Mouse (Mus musculus) liver, embryonic 14.5 days (tissue): ENCODE data around the gene Psmd2. TPM values are rescaled to one million over a fixed set of nuclear protein-coding genes. Genes with fewer than 3 reads are reported as not detected.

Source experiments
- ATAC-seq: fragments of 200-750 bp; cut with Nextera tagmentation; 2 replicates; pipeline ENCODE4 v1.8.0; 2017; ENCODE audit warnings: moderate number of reproducible peaks, mild to moderate bottlenecking, moderate library complexity; ENCODE audit not compliant: insufficient read depth
- DNase-seq, 3 experiments: peaks; one replicate each; pipeline ENCODE4 v3.0.0-alpha.2; 2012 to 2013; ENCODE audit warnings: low read depth in 3 of 3, low spot score in 3 of 3
- H3K27ac ChIP-seq: fragments of 300-500 bp; sonication (generic); 2 replicates; pipeline ENCODE4 v1.5.1; 2014; ENCODE audit warnings: moderate library complexity, mild to moderate bottlenecking, control low read depth, inconsistent platforms
- H3K27me3 ChIP-seq: fragments of 300-500 bp; sonication (generic); 2 replicates; pipeline ENCODE4 v1.6.1; 2014; ENCODE audit warnings: mild to moderate bottlenecking, low read length, moderate library complexity; ENCODE audit not compliant: control insufficient read depth, insufficient read depth
- H3K36me3 ChIP-seq: fragments of 300-500 bp; sonication (generic); replicated peaks from 2 replicates; pipeline ENCODE4 v1.6.1; 2014; ENCODE audit warnings: low read depth; ENCODE audit not compliant: control insufficient read depth, insufficient read depth
- H3K4me1 ChIP-seq, 2 experiments: fragments of 200-500 bp in 1 of 2; fragments of 300-500 bp in 1 of 2; sonication (generic) in 1 of 2; replicated peaks; 2 replicates each; pipeline ENCODE4 v1.6.1; 2012 to 2014; ENCODE audit warnings: antibody characterized with exemption in 1 of 2, inconsistent platforms in 1 of 2, low read length in 1 of 2; ENCODE audit not compliant: control insufficient read depth in 2 of 2, insufficient read depth in 2 of 2
- H3K4me2 ChIP-seq: fragments of 300-500 bp; sonication (generic); 2 replicates; pipeline ENCODE4 v1.6.1; 2014; ENCODE audit warnings: low read depth, mild to moderate bottlenecking, control low read depth, moderate library complexity
- H3K4me3 ChIP-seq, 2 experiments: fragments of 200-500 bp in 1 of 2; fragments of 300-500 bp in 1 of 2; sonication (generic) in 1 of 2; 2 replicates each; pipeline ENCODE4 v1.5.1; 2012 to 2014; ENCODE audit warnings: low read depth in 2 of 2, low read length in 2 of 2, mild to moderate bottlenecking in 2 of 2, control low read depth in 1 of 2, inconsistent platforms in 1 of 2, moderate library complexity in 1 of 2; ENCODE audit not compliant: insufficient read depth in 1 of 2
- H3K9ac ChIP-seq: fragments of 300-500 bp; sonication (generic); replicated peaks from 2 replicates; pipeline ENCODE4 v1.6.1; 2014; ENCODE audit warnings: mild to moderate bottlenecking, control low read depth, moderate library complexity
- H3K9me3 ChIP-seq: fragments of 300-500 bp; sonication (generic); 2 replicates; pipeline ENCODE4 v1.6.1; 2016; ENCODE audit warnings: low read length, mixed read lengths; ENCODE audit not compliant: control insufficient read depth
- CTCF ChIP-seq: IDR thresholded peaks from 2 replicates; pipeline ENCODE4 v1.5.1; 2016; ENCODE audit warnings: antibody characterized with exemption, low read depth, control low read depth
- EP300 ChIP-seq: IDR thresholded peaks from 2 replicates; pipeline ENCODE4 v1.6.1; 2016; ENCODE audit warnings: antibody characterized with exemption, low read depth
- WGBS: fragments of 180-500 bp; shearing (Covaris S2); extraction: QIAGEN DNeasy Blood & Tissue Kit; methylation state at CpG from one replicate; pipeline ENCODE4 v1.1.7; 2014; ENCODE audit not compliant: insufficient replicate concordance; 5-methylcytosine and 5-hydroxymethylcytosine counted together
- polyA plus RNA-seq, 2 experiments: library from polyadenylated mRNA; depleted of rRNA in 1 of 2; stranded (reverse) in 1 of 2; unstranded in 1 of 2; fragments of >200 nt; fragmentation: Nextera tagmentation in 1 of 2; extraction: Ambion mirVana in 1 of 2; gene quantifications; 2 replicates each; pipeline versions ENCODE4 v1.2.1 to v1.2.3; 2012 to 2014

Psmd2 gene
- polyA plus RNA-seq, 2 experiments, result 89.2 to 162 TPM

GRCm38 (mm10) chr16:20701729-20702521 is 50.5 kb downstream of the Psmd2 start:
- no peaks in the 10 kb centered on the region for H3K9me3 ChIP-seq
- ATAC-seq (no peak), DNase-seq (no peak)
- no peak for TF ChIP-seq CTCF
- TF ChIP-seq EP300, result no peak
- H3K36me3 ChIP-seq, result no peaks in the 10 kb centered on the region; the same call in 1 of the 2 replicates
- H3K4me3 ChIP-seq, result peak overlapping the region; percentile 2 to 10; a peak in 1 of 4 replicates
- H3K9ac ChIP-seq, result peak overlapping the region; percentile 37
- H3K4me1 ChIP-seq, result peaks cover 51 to 52% of the 10 kb centered on the region in 2 experiments
- H3K27ac ChIP-seq, result peak overlapping the region; percentile 52
- H3K27me3 ChIP-seq, result peaks cover under 1% of the 10 kb centered on the region; the same call in 1 of the 2 replicates
- 42% methylated on average over 10 of the region's 12 CpGs for WGBS
- H3K4me2 ChIP-seq, result peak overlapping the region; percentile 69

- Histone ChIP-seq H3K4me3 (peak overlapping the region; percentile 10 to 29; a peak in 3 of 4 replicates), H3K9ac (peak overlapping the region; percentile 60), H3K27ac (peak overlapping the region; percentile 94), H3K4me1 (peaks cover 57 to 58% of the 10 kb centered on the region in 2 experiments), H3K9me3 (no peaks in the 10 kb centered on the region), H3K4me2 (peak overlapping the region; percentile 69), H3K36me3 (peaks cover 1% of the 10 kb centered on the region; the same call in 1 of the 2 replicates), H3K27me3 (no peaks in the 10 kb centered on the region; the same call in 1 of the 2 replicates)
- DNase-seq (peak; percentile 67 to 82 (median 74)), ATAC-seq (peak; percentile 77)
- TF ChIP-seq EP300, result peak; percentile 57
- peak; percentile 89 for TF ChIP-seq CTCF
- WGBS, result 3% methylated on average over 8 of the region's 8 CpGs
Measured at GRCm38 (mm10) chr16:20702522-20702893, 51.1 kb downstream of the Psmd2 start.

- no peaks in the 10 kb centered on the region for H3K27me3 ChIP-seq
- peak overlapping the region; percentile 69 for H3K4me2 ChIP-seq
- DNase-seq (no peak), ATAC-seq (no peak)
- no peak for TF ChIP-seq EP300
- peak overlapping the region; percentile 60 for H3K9ac ChIP-seq
- no peaks in the 10 kb centered on the region for H3K9me3 ChIP-seq
- peak overlapping the region; percentile 94 for H3K27ac ChIP-seq
- peaks cover 59 to 62% of the 10 kb centered on the region in 2 experiments for H3K4me1 ChIP-seq
- WGBS, result 81% methylated on average over 10 of the region's 10 CpGs
- H3K4me3 ChIP-seq, result peak overlapping the region in 1 of 2 experiments; percentile 29; a peak in 2 of 4 replicates
- peaks cover 2% of the 10 kb centered on the region; the same call in 1 of the 2 replicates for H3K36me3 ChIP-seq
Measured at GRCm38 (mm10) chr16:20703071-20703470, 51.6 kb downstream of the Psmd2 start.

GRCm38 (mm10) chr16:20703699-20704400 is 52.4 kb downstream of the Psmd2 start:
- ATAC-seq, result peak; percentile 76
- no peaks in the 10 kb centered on the region for H3K9me3 ChIP-seq
- H3K9ac ChIP-seq, result peak overlapping the region; percentile 60
- DNase-seq, result peak; percentile 70 to 83 (median 76)
- peak overlapping the region; percentile 16 to 29; a peak in 3 of 4 replicates for H3K4me3 ChIP-seq
- H3K27me3 ChIP-seq, result no peaks in the 10 kb centered on the region
- WGBS, result 23% methylated on average over 6 of the region's 6 CpGs
- TF ChIP-seq EP300 (peak; percentile 94), CTCF (no peak)
- peak overlapping the region; percentile 69 for H3K4me2 ChIP-seq
- H3K36me3 ChIP-seq, result peaks cover 2% of the 10 kb centered on the region; the same call in 1 of the 2 replicates
- peak overlapping the region; percentile 94 for H3K27ac ChIP-seq
- H3K4me1 ChIP-seq, result peaks cover 59 to 62% of the 10 kb centered on the region in 2 experiments

- Histone ChIP-seq H3K27me3 (no peaks in the 10 kb centered on the region), H3K4me1 (peaks cover 59 to 63% of the 10 kb centered on the region in 2 experiments), H3K36me3 (peaks cover 8% of the 10 kb centered on the region), H3K9me3 (no peaks in the 10 kb centered on the region), H3K4me2 (no peak overlapping the region), H3K9ac (no peak overlapping the region), H3K27ac (peak overlapping the region; percentile 94), H3K4me3 (no peak overlapping the region)
- WGBS, result 39% methylated on average over 3 of the region's 3 CpGs
- DNase-seq, result no peak
- no peak for TF ChIP-seq CTCF
- no peak for TF ChIP-seq EP300
- no peak for ATAC-seq
Measured at GRCm38 (mm10) chr16:20705786-20706185, 54.3 kb downstream of the Psmd2 start.
